Mouse (Mus musculus) E14TG2a.4 (cell line): ENCODE results near the gene Tldc2.

Experiments
- CTCF ChIP-seq: conservative IDR thresholded peaks from 2 replicates; pipeline ENCODE4 v1.5.1; 2014; ENCODE audit warnings: low read length
- NANOG ChIP-seq: IDR thresholded peaks from 2 replicates; pipeline ENCODE4 v1.6.1; 2014; ENCODE audit warnings: borderline replicate concordance, low read length, mixed read lengths
- POU5F1 ChIP-seq: IDR thresholded peaks from 2 replicates; pipeline ENCODE4 v1.6.1; 2014; ENCODE audit warnings: low read length, borderline replicate concordance

DNA sequence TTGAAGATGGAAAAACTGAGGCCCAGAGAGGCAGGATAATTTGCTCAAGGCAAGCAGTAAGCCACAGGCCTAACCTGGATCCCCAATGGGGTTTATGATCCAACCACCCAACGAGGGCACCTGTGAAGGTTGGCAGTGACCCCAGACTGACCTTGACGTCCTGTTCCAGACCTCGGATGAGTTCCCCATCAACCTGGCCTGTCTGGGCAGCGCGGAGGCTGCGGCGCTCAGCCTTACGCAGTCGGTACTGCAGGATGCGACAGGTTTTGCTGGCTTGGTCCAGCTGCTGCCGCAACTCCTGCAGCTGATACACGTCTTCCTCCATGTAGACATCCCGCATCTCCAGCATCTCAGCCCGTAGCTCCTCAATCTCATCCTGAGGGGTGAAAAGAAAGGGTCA is 26.8 kb upstream of the Tldc2 start:
- TF ChIP-seq CTCF (no peak), NANOG (no peak), POU5F1 (no peak)
